Mouse (Mus musculus) urinary bladder, postnatal 4 days (tissue): ENCODE data around the gene Gna14.

Experiments
- DNase-seq, 2 experiments: peaks; one replicate each; pipeline ENCODE4 v3.0.0; 2021 to 2022; ENCODE audit warnings: low spot score in 2 of 2

Gene Gna14

DNA sequence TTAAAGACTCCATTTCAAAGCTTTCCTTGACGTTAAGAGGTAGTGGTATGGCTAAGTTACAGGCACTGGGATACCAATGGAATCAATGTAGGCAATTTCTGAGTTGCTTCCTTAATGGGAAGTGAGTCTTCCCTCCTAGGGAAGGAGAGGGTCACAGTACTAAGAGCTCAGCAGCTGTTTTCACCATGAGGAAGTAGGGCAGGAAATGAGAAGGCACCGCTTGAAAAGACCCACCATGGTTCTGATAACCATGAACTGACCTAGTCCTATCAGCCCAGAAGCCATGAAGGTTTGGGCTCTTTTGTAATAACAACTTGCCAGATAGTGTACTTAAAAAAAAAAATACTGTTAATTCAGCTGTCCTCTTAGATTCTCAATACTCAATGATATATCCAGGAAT is 20.6 kb downstream of the Gna14 start:
- DNase-seq, result no peak

DNA sequence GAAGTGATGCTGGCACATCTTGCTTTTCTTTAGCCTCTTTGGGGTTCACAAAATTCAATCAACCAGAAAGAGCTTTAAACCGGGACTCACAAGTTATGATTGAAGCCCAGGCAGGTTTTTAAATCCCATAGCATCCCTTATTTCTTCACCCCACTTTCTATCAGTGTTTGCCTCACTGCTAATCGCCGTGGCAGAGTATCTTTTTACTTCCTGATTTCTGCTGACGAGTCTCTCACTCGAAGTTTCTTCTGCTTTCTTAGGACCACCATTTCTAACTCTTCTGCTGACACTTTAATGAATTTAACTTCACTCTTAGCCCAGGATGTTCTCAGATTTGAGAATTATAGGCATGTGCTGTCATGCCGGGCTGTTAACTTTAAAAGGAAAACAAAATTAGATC is 21.6 kb downstream of the Gna14 start:
- no peak for DNase-seq

GRCm38 (mm10) chr19:16459317-16459716 is 23.8 kb downstream of the Gna14 start:
- no peak for DNase-seq

DNA sequence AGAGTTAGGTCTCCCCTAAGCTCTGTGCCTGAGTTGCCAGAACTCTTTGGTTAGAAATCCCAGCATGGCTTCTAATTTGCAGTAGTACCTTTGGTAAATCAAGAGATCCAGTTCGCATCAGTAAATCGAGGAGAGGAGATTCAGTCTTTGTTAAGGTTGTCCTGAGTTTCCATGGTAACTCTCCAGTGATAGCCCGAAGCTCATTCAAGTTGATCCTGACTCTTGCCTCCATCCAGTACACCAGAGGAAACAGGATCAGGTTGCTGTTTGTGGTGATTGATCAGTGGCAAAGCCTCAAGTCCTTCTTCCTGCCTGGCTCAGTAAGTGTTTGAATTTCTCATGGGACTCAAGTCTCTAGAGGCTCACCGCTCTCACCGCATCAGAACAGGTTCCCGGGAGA is 24.7 kb downstream of the Gna14 start:
- DNase-seq, result no peak

- no peak for DNase-seq
These were observed 25.3 kb downstream of the Gna14 start for GRCm38 (mm10) chr19:16460831-16461230.

DNA sequence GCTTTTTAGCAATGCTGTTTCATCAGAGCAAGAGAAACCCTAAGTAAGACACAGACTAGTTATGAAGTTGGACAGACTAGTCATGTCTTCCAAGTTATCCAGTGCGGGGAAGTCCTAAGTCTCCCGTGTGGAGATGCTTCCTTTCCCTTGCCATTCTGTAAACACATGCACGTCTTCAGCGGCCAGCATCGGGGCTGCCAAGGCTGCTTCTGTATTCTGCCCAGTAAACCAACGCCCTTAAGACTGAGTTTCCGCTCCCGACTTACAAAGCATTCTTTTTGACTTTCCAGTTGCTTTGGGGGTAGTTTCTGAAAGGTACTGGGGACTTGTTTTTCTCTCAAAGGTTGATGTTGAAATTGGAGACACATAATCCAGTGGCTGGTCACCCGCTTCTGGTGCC is 26.9 kb downstream of the Gna14 start:
- DNase-seq, result no peak

DNA sequence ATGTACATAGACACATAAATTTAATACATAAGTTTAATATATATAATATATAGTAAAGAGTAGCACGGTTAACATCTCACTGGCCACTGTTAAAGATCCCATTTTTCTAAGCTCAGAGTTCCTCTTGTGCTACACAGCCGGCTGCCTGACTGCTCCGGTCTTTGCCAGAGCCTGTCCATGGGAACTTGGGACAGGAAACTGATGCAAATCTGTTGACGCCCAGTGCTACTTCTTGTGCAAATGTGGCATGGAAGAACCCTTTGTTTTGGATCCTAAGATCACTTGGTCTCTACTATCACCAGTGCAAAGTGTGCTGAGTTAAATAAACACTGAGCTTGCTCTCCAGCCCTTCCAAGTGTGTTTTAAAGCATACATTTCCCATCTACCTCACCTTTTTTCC is 29.2 kb downstream of the Gna14 start:
- DNase-seq, result no peak

- DNase-seq, result no peak
These were observed 33.3 kb downstream of the Gna14 start for GRCm38 (mm10) chr19:16468756-16469374.

DNA sequence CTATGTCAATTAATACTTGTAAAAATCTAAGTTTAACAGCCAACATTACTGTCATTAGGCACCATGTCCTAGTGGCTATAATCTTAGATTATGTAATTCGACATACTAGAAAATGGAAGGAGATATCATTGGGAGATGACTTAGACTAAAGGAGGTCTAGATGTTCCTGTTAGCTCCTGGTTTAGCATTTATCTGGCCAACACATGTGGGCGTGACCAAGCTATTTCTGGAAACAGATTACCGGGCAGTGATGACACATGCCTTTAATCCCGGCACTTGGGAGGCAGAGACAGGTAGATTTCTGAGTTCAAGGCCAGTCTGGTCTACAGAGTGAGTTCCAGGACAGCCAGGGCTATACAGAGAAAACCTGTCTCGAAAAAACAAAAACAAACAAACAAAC is 37.1 kb downstream of the Gna14 start:
- no peak for DNase-seq

DNA sequence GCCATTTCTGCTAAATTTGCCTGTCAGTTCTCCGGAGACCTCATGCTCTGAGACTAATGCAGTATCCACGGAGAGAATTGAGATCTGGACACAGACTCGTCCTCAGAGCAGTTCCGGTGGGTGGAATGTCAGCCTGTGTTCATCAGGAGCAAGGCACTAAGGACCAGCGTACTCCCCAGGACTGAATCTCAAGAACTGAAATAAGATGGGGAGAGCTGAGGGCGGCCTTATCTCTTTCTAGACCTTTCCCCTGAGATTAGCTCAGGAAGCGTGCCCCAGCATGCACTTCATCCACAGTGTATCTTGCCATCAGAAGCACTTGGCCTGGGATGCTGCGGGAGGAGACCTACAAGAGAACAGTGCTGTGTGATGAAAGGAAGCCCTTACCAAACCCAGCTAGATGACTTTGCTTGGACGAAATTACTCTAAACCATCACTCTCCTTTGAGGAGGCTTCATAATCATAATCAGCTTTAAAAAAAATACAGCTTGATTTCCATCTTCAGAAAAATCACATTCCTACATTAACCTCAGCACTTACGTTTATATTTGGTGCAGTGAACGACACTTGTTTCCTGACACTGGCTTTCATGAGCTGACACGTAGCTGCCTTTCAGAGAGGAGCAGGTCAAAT is 41.9 kb downstream of the Gna14 start:
- DNase-seq, result no peak

GRCm38 (mm10) chr19:16478186-16478607 is 42.6 kb downstream of the Gna14 start:
- no peak for DNase-seq

DNA sequence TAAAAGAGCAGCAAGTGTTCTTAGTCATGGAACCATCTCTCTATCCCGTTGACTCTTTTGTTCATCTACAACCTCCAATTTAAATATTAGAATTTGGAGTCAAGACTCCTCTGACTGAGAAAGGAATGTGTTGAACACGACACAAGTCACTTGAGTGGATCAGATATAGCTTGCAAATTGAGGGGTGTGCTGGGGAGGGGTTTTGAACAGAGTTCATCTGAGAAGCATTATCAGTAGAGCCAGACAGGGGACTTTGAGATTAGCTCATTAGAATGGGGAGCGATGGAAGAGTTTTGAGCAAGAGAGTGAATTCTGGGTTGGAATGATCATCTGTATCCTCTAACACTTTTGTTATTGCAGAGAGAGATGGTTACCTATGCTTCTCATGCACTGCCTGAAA is 46.5 kb downstream of the Gna14 start:
- no peak for DNase-seq

DNA sequence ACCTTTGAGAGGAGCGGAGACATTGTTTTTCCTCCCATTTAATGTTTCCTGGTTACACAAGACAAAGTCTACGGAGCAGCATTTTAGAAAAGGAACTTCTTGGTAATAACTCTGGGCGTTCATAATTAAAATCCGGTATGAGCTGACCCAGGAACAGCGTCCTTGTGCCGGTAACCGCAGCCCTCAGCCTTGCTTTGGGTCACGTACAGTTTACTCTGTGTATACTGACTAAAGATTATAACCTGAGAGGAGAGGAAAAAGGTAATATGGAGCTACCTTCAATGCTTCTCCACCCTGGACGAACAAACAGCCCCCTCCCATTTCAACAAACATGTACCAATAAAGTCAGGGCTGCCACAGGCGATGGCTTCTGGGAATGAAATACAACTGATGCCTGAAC is 48.7 kb downstream of the Gna14 start:
- DNase-seq, result no peak

DNA sequence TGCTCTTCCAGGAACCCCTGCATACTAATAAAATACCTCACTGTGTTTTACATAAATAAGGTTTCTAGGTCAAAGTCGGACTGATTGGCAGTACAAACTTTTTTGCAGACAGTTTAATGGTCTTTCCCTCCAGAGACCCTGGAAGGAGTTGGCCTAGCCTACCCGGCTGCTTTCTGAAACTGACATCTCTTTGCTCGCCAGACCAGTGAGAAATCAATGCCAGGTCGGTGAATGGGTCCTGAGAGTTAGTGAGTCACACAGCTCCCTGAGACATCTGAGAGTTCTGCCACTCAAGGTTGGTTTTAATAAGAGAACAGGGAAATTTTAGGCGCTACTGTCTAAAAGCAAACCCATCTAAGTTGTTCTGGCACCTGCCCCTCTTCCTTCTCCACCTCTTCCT is 49.1 kb downstream of the Gna14 start:
- DNase-seq, result no peak

DNA sequence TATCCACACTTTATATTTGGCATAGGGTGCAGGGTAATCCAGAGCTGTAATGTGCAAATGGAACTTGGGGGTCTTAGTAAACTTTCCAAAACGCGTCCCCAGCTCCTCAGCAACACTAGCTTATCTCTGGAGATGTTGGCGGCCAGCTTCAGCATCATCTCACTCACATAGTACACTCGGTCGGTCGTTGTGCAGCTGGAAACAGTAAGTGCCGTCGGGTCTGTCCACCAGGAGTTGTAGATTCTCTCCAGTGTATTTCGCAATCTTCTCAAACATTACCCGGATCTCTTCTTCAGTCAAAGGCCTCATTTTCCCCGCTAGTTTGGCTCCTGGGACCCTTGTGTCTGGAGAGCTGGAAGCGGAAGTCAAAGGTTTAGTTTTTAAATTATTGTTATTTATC is 55.2 kb downstream of the Gna14 start:
- no peak for DNase-seq

GRCm38 (mm10) chr19:16491497-16491896 is 55.9 kb downstream of the Gna14 start:
- DNase-seq, result no peak

GRCm38 (mm10) chr19:16492453-16492852 is 56.9 kb downstream of the Gna14 start:
- no peak for DNase-seq

DNA sequence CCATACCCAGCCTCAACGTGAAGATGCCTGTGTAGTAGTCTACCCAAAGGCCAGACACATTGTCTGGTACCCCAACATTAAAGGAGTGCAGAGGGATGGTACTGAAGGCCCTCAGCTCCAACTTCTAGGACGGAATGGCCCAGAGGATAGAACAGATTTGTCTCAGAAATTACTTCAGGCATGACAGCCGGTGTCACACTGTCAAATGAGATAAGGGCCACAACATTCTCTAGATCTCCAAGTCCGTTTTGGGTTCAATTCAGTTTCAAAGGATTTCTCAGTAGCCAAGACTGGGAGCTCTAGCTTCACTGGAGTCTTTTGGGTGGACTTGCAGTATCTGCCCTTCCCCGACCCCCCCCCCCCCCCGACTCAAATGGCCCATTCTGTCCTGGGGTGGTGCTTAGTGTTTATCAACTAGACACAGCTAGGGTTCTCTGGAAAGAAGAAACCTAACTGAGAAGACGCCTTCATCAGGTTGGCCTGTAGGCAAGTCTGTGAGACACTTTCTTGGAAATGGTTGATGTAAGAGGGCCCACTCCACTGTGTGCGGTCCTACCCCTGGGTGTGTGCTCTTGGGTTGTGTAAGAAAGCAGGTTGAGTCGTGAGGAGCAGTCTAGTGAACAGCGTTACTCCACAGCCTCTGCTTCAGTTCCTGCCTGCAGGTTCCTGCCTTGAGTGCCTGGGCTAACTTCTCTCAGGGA is 59.4 kb downstream of the Gna14 start:
- DNase-seq, result no peak

GRCm38 (mm10) chr19:16496016-16496415 is 60.5 kb downstream of the Gna14 start:
- no peak for DNase-seq

GRCm38 (mm10) chr19:16502054-16502453 is 66.5 kb downstream of the Gna14 start:
- no peak for DNase-seq

GRCm38 (mm10) chr19:16506711-16507364 is 71.3 kb downstream of the Gna14 start:
- no peak for DNase-seq

DNA sequence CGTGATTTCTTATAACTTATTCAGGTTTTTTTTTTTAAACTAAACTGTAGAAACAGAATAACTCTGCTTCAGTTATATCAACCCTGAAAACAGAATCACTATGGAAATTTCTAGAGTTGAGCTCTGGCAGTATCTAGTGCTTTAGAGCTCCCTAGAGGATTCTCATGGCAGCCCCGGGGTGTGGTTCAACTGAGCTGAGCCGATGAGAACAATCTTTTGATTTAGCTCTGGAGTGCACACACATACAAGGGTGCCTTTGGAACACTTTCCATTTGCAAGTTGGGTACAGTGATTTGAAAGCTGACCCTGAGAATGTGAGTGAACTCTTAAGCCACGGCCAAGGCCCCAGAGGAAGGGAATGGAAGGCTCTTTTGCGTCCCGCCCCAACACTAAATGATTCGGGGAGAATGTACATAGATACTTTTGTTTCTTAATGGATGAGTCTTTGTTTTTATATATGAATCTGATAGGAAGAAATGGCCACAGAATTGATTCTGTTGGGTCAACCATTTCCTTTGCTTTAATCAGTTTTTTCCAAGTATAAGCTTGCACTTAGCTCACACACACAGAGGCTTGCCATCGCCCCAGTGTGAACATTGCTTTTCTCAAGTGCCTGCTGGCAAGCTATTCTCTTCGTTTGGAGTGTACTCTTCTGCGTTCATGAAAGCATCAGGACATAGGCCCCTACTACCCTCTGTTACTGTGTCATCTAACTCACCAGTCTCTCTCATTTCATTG is 75.0 kb downstream of the Gna14 start:
- no peak for DNase-seq
